Mouse (Mus musculus) limb, embryonic 13.5 days (tissue): ENCODE data around the gene Ppt2. TPM values are rescaled to one million over a fixed set of nuclear protein-coding genes. Genes with fewer than 3 reads are reported as not detected.

Source experiments
- ATAC-seq: fragments of 200-750 bp; cut with Nextera tagmentation; 2 replicates; pipeline ENCODE4 v1.8.0; 2017; ENCODE audit warnings: low read depth, moderate number of reproducible peaks, moderate TSS enrichment; ENCODE audit not compliant: low FRiP score
- H3K27ac ChIP-seq: fragments of 300-500 bp; sonication (generic); 2 replicates; pipeline ENCODE4 v1.5.1; 2015; ENCODE audit warnings: inconsistent platforms, mild to moderate bottlenecking, moderate library complexity
- H3K27me3 ChIP-seq: fragments of 300-500 bp; sonication (generic); 2 replicates; pipeline ENCODE4 v1.6.1; 2015; ENCODE audit warnings: mild to moderate bottlenecking, inconsistent platforms
- H3K36me3 ChIP-seq: fragments of 300-500 bp; sonication (generic); 2 replicates; pipeline ENCODE4 v1.6.1; 2015; ENCODE audit warnings: inconsistent platforms, mild to moderate bottlenecking, moderate library complexity
- H3K4me1 ChIP-seq: fragments of 300-500 bp; sonication (generic); 2 replicates; pipeline ENCODE4 v1.6.1; 2015; ENCODE audit warnings: inconsistent platforms
- H3K4me2 ChIP-seq: fragments of 300-500 bp; sonication (generic); replicated peaks from 2 replicates; pipeline ENCODE4 v1.6.1; 2015; ENCODE audit warnings: inconsistent platforms, mild to moderate bottlenecking, moderate library complexity
- H3K4me3 ChIP-seq: fragments of 300-500 bp; sonication (generic); 2 replicates; pipeline ENCODE4 v1.5.1; 2015; ENCODE audit warnings: moderate library complexity, mild to moderate bottlenecking, inconsistent platforms
- H3K9ac ChIP-seq: fragments of 300-500 bp; sonication (generic); 2 replicates; pipeline ENCODE4 v1.6.1; 2015; ENCODE audit warnings: mild to moderate bottlenecking, inconsistent platforms
- H3K9me3 ChIP-seq: fragments of 300-500 bp; sonication (generic); 2 replicates; pipeline ENCODE4 v1.6.1; 2016; ENCODE audit warnings: inconsistent platforms
- WGBS: fragments of 180-500 bp; shearing (Covaris S2); methylation state at CpG from one replicate; pipeline ENCODE4 v1.1.7; 2015; 5-methylcytosine and 5-hydroxymethylcytosine counted together
- polyA plus RNA-seq: library from polyadenylated mRNA; unstranded; fragments of >200 nt; fragmentation: Nextera tagmentation; extraction: Ambion mirVana; gene quantifications from 2 replicates; pipeline ENCODE4 v1.2.1, GENCODE M21; 2015

Gene Ppt2
- polyA plus RNA-seq, 1 experiment from 2014 or later = 24.4 TPM

GRCm38 (mm10) chr17:34645256-34645829 lies 17.0 kb upstream of the Ppt2 start:
- peak overlapping the region; percentile 81 for H3K4me2 ChIP-seq
- no peak overlapping the region for H3K27ac ChIP-seq
- no peaks in the 10 kb centered on the region for H3K9me3 ChIP-seq
- H3K9ac ChIP-seq = peak overlapping the region; percentile 79
- H3K4me1 ChIP-seq = peaks cover 41% of the 10 kb centered on the region
- no peak for ATAC-seq
- no peaks in the 10 kb centered on the region for H3K27me3 ChIP-seq
- 50% methylated on average over 10 of the region's 10 CpGs for WGBS
- H3K36me3 ChIP-seq = peaks cover 20% of the 10 kb centered on the region
- peak overlapping the region; percentile 98 for H3K4me3 ChIP-seq

GRCm38 (mm10) chr17:34644608-34645007 lies 16.3 kb upstream of the Ppt2 start, which contains the start of gene Fkbpl:
Fkbpl (plus strand) TSS chr17:34644764.
- peaks cover 13% of the 10 kb centered on the region for H3K36me3 ChIP-seq
- peak within 1 kb of the TSS; percentile 98 for H3K4me3 ChIP-seq
- no peaks in the 10 kb centered on the region for H3K27me3 ChIP-seq
- WGBS = under 1% methylated on average over 16 of the region's 16 CpGs
- H3K9ac ChIP-seq = peak within 1 kb of the TSS; percentile 79
- H3K27ac ChIP-seq = no peak within 1 kb of the TSS
- peaks cover 43% of the 10 kb centered on the region for H3K4me1 ChIP-seq
- no peaks in the 10 kb centered on the region for H3K9me3 ChIP-seq
- peak; percentile 80 for ATAC-seq
- peak within 1 kb of the TSS; percentile 81 for H3K4me2 ChIP-seq

- ATAC-seq = no peak
These were observed 15.6 kb upstream of the Ppt2 start for GRCm38 (mm10) chr17:34643944-34644343.

GRCm38 (mm10) chr17:34643379-34643778 lies 15.1 kb upstream of the Ppt2 start:
- 90% methylated on average over 4 of the region's 4 CpGs for WGBS
- ATAC-seq = no peak
- H3K27ac ChIP-seq = no peak overlapping the region

More at GRCm38 (mm10) chr17:34643944-34644343, 15.6 kb upstream of the Ppt2 start:
- Histone ChIP-seq H3K4me1 (peaks cover 43% of the 10 kb centered on the region), H3K27ac (no peak overlapping the region), H3K4me3 (no peak overlapping the region), H3K27me3 (no peaks in the 10 kb centered on the region), H3K36me3 (peaks cover 6% of the 10 kb centered on the region), H3K9me3 (no peaks in the 10 kb centered on the region), H3K9ac (no peak overlapping the region), H3K4me2 (no peak overlapping the region)
- 84% methylated on average over 10 of the region's 10 CpGs for WGBS

GRCm38 (mm10) chr17:34641945-34642344 lies 13.6 kb upstream of the Ppt2 start:
- H3K27ac ChIP-seq = no peak overlapping the region
- H3K4me3 ChIP-seq = no peak overlapping the region
- no peak for ATAC-seq
- no peaks in the 10 kb centered on the region for H3K36me3 ChIP-seq
- H3K9me3 ChIP-seq = no peaks in the 10 kb centered on the region
- H3K9ac ChIP-seq = no peak overlapping the region
- no peak overlapping the region for H3K4me2 ChIP-seq
- H3K4me1 ChIP-seq = peaks cover 32% of the 10 kb centered on the region
- 66% methylated on average over 3 of the region's 3 CpGs for WGBS
- H3K27me3 ChIP-seq = peaks cover 2% of the 10 kb centered on the region; the same call in 1 of the 2 replicates

More at GRCm38 (mm10) chr17:34643379-34643778, 15.1 kb upstream of the Ppt2 start:
- no peaks in the 10 kb centered on the region for H3K9me3 ChIP-seq
- no peak overlapping the region for H3K9ac ChIP-seq
- no peak overlapping the region for H3K4me3 ChIP-seq
- peaks cover 41% of the 10 kb centered on the region for H3K4me1 ChIP-seq
- no peaks in the 10 kb centered on the region for H3K27me3 ChIP-seq
- H3K4me2 ChIP-seq = no peak overlapping the region
- peaks cover under 1% of the 10 kb centered on the region; the same call in 1 of the 2 replicates for H3K36me3 ChIP-seq

GRCm38 (mm10) chr17:34640778-34641601 lies 12.7 kb upstream of the Ppt2 start:
- Histone ChIP-seq H3K4me3 (no peak overlapping the region), H3K9ac (peak overlapping the region; percentile 51), H3K27ac (peak overlapping the region; percentile 77), H3K27me3 (peaks cover 7% of the 10 kb centered on the region; the same call in 1 of the 2 replicates), H3K4me1 (peaks cover 25% of the 10 kb centered on the region), H3K36me3 (no peaks in the 10 kb centered on the region), H3K4me2 (peak overlapping the region; percentile 38; the same call in 1 of the 2 replicates), H3K9me3 (no peaks in the 10 kb centered on the region)
- ATAC-seq = peak; percentile 33
- WGBS = 18% methylated on average over 11 of the region's 11 CpGs

- Histone ChIP-seq H3K9ac (no peak overlapping the region), H3K27ac (no peak overlapping the region), H3K9me3 (no peaks in the 10 kb centered on the region), H3K4me2 (no peak overlapping the region), H3K4me3 (no peak overlapping the region), H3K36me3 (no peaks in the 10 kb centered on the region), H3K27me3 (peaks cover 7% of the 10 kb centered on the region; the same call in 1 of the 2 replicates), H3K4me1 (peaks cover 15% of the 10 kb centered on the region)
- WGBS = 75% methylated on average over 7 of the region's 7 CpGs
- no peak for ATAC-seq
These were observed 11.3 kb upstream of the Ppt2 start for GRCm38 (mm10) chr17:34639461-34640255.

- H3K4me2 ChIP-seq = no peak overlapping the region
- no peak overlapping the region for H3K4me3 ChIP-seq
- peaks cover 17% of the 10 kb centered on the region for H3K4me1 ChIP-seq
- no peaks in the 10 kb centered on the region for H3K9me3 ChIP-seq
- ATAC-seq = no peak
- H3K36me3 ChIP-seq = no peaks in the 10 kb centered on the region
- 58% methylated on average over 3 of the region's 3 CpGs for WGBS
- H3K27me3 ChIP-seq = peaks cover 25% of the 10 kb centered on the region
- H3K9ac ChIP-seq = no peak overlapping the region
- no peak overlapping the region for H3K27ac ChIP-seq
These were observed 9.1 kb upstream of the Ppt2 start for GRCm38 (mm10) chr17:34637459-34637858.

- no peak overlapping the region for H3K9ac ChIP-seq
- ATAC-seq = no peak
- H3K27me3 ChIP-seq = peaks cover 42% of the 10 kb centered on the region
- H3K27ac ChIP-seq = no peak overlapping the region
- 66% methylated on average over 2 of the region's 2 CpGs for WGBS
- H3K4me3 ChIP-seq = no peak overlapping the region
- H3K9me3 ChIP-seq = no peaks in the 10 kb centered on the region
- H3K4me1 ChIP-seq = peaks cover 26% of the 10 kb centered on the region
- H3K4me2 ChIP-seq = no peak overlapping the region
- no peaks in the 10 kb centered on the region for H3K36me3 ChIP-seq
These were observed 7.4 kb upstream of the Ppt2 start for GRCm38 (mm10) chr17:34635671-34636070.

GRCm38 (mm10) chr17:34632261-34632691 lies 4.0 kb upstream of the Ppt2 start:
- H3K27ac ChIP-seq = no peak overlapping the region
- H3K4me2 ChIP-seq = peak overlapping the region; percentile 79
- 1% methylated on average over 26 of the region's 26 CpGs for WGBS
- H3K9me3 ChIP-seq = no peaks in the 10 kb centered on the region
- H3K36me3 ChIP-seq = no peaks in the 10 kb centered on the region
- H3K27me3 ChIP-seq = peaks cover 65% of the 10 kb centered on the region
- peak; percentile 29; the same call in 1 of the 2 replicates for ATAC-seq
- peak overlapping the region; percentile 44 for H3K4me3 ChIP-seq
- peaks cover 44% of the 10 kb centered on the region for H3K4me1 ChIP-seq
- peak overlapping the region; percentile 53 for H3K9ac ChIP-seq

- H3K4me1 ChIP-seq = peaks cover 45% of the 10 kb centered on the region
- ATAC-seq = no peak
These were observed 3.3 kb upstream of the Ppt2 start for GRCm38 (mm10) chr17:34631647-34632046.

More at GRCm38 (mm10) chr17:34631647-34632046, 3.3 kb upstream of the Ppt2 start:
- H3K27ac ChIP-seq = no peak overlapping the region
- H3K9ac ChIP-seq = peak overlapping the region; percentile 53
- 8% methylated on average over 12 of the region's 12 CpGs for WGBS
- peaks cover 61% of the 10 kb centered on the region for H3K27me3 ChIP-seq
- no peaks in the 10 kb centered on the region for H3K9me3 ChIP-seq
- H3K4me2 ChIP-seq = peak overlapping the region; percentile 79
- peak overlapping the region; percentile 44 for H3K4me3 ChIP-seq
- no peaks in the 10 kb centered on the region for H3K36me3 ChIP-seq
